ENCODE assay signal across 8 mouse cellular contexts in genomic region chr2:125723408-125724085, GRCm38 (mm10). TPM values are rescaled to one million over a fixed set of nuclear protein-coding genes. Genes with fewer than 3 reads are reported as not detected.
DNase-seq lines count a peak whose midpoint lies in the region; ATAC-seq and TF ChIP-seq lines count a peak whose summit lies in the region.

No protein-coding gene starts in this region.

- no peak for DNase-seq in CH12.LX (ENCODE audit: extremely low read depth)
- peak; percentile 74 for DNase-seq in adrenal gland, postnatal 10 days
- DNase-seq in kidney, postnatal 10 days: peak; percentile 79
- DNase-seq in lung, postnatal 0 days (ENCODE audit: low spot score): peak; percentile 58
- DNase-seq in retina, embryonic 14.5 days (ENCODE audit: low spot score): peak; percentile 74
- no peak for DNase-seq in c-Kit-positive CD71-positive TER-119-positive erythroid progenitor cells, embryonic 14.5 days (ENCODE audit: low spot score)

- H3K27ac ChIP-seq in CH12.LX (ENCODE audit: insufficient read depth, low read depth): no peak overlapping the region
- no peak overlapping the region for H3K27ac ChIP-seq in embryonic facial prominence, embryonic 12.5 days
- H3K27ac ChIP-seq in heart, embryonic 16.5 days (ENCODE audit: low read length): no peak overlapping the region
- H3K27ac ChIP-seq in lung, postnatal 0 days (ENCODE audit: low read length): no peak overlapping the region

- ATAC-seq in embryonic facial prominence, embryonic 12.5 days (ENCODE audit: insufficient number of reproducible peaks, insufficient read depth, low FRiP score, low TSS enrichment): peak; percentile 58
- peak; percentile 73 for ATAC-seq in heart, embryonic 16.5 days (replicated peaks; ENCODE audit: extremely low read depth, insufficient read depth, low FRiP score)
- peak; percentile 75 for ATAC-seq in lung, postnatal 0 days

- peak in 1 of 2 experiments; percentile 45; a peak in 2 of 4 replicates for TF ChIP-seq CTCF in CH12.LX (conservative IDR thresholded peaks at IDR 0.05 in 1 of 2, IDR thresholded peaks at IDR 0.05 in 1 of 2; ENCODE audit: low read depth in 2 of 2, low read length in 2 of 2)
- TF ChIP-seq CTCF in lung, postnatal 0 days (IDR thresholded peaks at IDR 0.05): peak; percentile 54

- H3K9me3 ChIP-seq in CH12.LX (replicated peaks; ENCODE audit: low read length): no peaks in the 10 kb centered on the region
- H3K9me3 ChIP-seq in embryonic facial prominence, embryonic 12.5 days: no peaks in the 10 kb centered on the region
- H3K9me3 ChIP-seq in heart, embryonic 16.5 days (replicated peaks; ENCODE audit: control insufficient read depth, low read length): no peaks in the 10 kb centered on the region
- H3K9me3 ChIP-seq in lung, postnatal 0 days (ENCODE audit: low read length): no peaks in the 10 kb centered on the region

- H3K27me3 ChIP-seq in CH12.LX (replicated peaks): peaks cover 4% of the 10 kb centered on the region
- peaks cover 39% of the 10 kb centered on the region for H3K27me3 ChIP-seq in embryonic facial prominence, embryonic 12.5 days
- H3K27me3 ChIP-seq in heart, embryonic 16.5 days (ENCODE audit: control insufficient read depth, insufficient read depth, low read length): peaks cover 15% of the 10 kb centered on the region
- peaks cover 16% of the 10 kb centered on the region for H3K27me3 ChIP-seq in lung, postnatal 0 days (replicated peaks; ENCODE audit: insufficient read depth, low read length)

- no peaks in the 10 kb centered on the region for H3K36me3 ChIP-seq in CH12.LX (replicated peaks in 1 of 2; ENCODE audit: control insufficient read depth in 1 of 2, insufficient read depth in 1 of 2, low read length in 1 of 2)
- no peaks in the 10 kb centered on the region for H3K36me3 ChIP-seq in embryonic facial prominence, embryonic 12.5 days
- no peaks in the 10 kb centered on the region for H3K36me3 ChIP-seq in heart, embryonic 16.5 days (ENCODE audit: control insufficient read depth, insufficient read depth)
- no peaks in the 10 kb centered on the region for H3K36me3 ChIP-seq in lung, postnatal 0 days (ENCODE audit: insufficient read depth, low read length)

- peak overlapping the region; percentile 100 for H3K4me2 ChIP-seq in CH12.LX (ENCODE audit: insufficient read depth, low read depth, poor library complexity, severe bottlenecking)
- H3K4me2 ChIP-seq in embryonic facial prominence, embryonic 12.5 days (replicated peaks): peak overlapping the region; percentile 99
- peak overlapping the region; percentile 99 for H3K4me2 ChIP-seq in heart, embryonic 16.5 days (ENCODE audit: low read depth, low read length)
- H3K4me2 ChIP-seq in lung, postnatal 0 days (replicated peaks; ENCODE audit: low read depth, low read length): peak overlapping the region; percentile 96

- no peak for TF ChIP-seq POLR2A in CH12.LX (IDR thresholded peaks at IDR 0.05; ENCODE audit: low read depth, low read length)

- dilution Hi-C loops in CH12.LX (cut with MboI; ENCODE audit: extremely low pct_ligation_motif_present, extremely low pct_unique_long_range_greater_than_20kb, low sequenced_read_pairs): no loop called here

- no peak; the same call in none of the 2 replicates for TF ChIP-seq RAD21 in CH12.LX (IDR thresholded peaks at IDR 0.05; ENCODE audit: low read depth, low read length)

- in situ Hi-C loops in CH12.LX (cut with MboI; ENCODE audit: low pct_ligation_motif_present, low pct_unique_long_range_greater_than_20kb, low sequenced_read_pairs): no loop called here

- H3K4me1 ChIP-seq in CH12.LX (ENCODE audit: control insufficient read depth in 1 of 2, insufficient read depth in 2 of 2): peaks cover 2 to 23% of the 10 kb centered on the region in 2 experiments; a peak in 3 of 4 replicates
- peaks cover 13% of the 10 kb centered on the region for H3K4me1 ChIP-seq in embryonic facial prominence, embryonic 12.5 days
- peaks cover 10% of the 10 kb centered on the region for H3K4me1 ChIP-seq in heart, embryonic 16.5 days (ENCODE audit: control insufficient read depth, insufficient read depth, low read length)
- peaks cover 18% of the 10 kb centered on the region; the same call in 1 of the 2 replicates for H3K4me1 ChIP-seq in lung, postnatal 0 days (ENCODE audit: insufficient read depth, low read depth, low read length)

- H3K79me2 ChIP-seq in CH12.LX (replicated peaks; ENCODE audit: control insufficient read depth, extremely low read depth, insufficient read depth, poor library complexity, severe bottlenecking): no peaks in the 10 kb centered on the region

- WGBS in embryonic facial prominence, embryonic 12.5 days: under 1% methylated on average over 34 of the region's 34 CpGs
- WGBS in heart, embryonic 16.5 days: under 1% methylated on average over 34 of the region's 34 CpGs
- 3% methylated on average over 34 of the region's 34 CpGs for WGBS in lung, postnatal 0 days

- peak overlapping the region; percentile 67 for H3K9ac ChIP-seq in CH12.LX (ENCODE audit: insufficient read depth, low read depth)
- H3K9ac ChIP-seq in embryonic facial prominence, embryonic 12.5 days: peak overlapping the region; percentile 57
- peak overlapping the region; percentile 64 for H3K9ac ChIP-seq in heart, embryonic 16.5 days (ENCODE audit: low read length)
- H3K9ac ChIP-seq in lung, postnatal 0 days (replicated peaks; ENCODE audit: low read depth): peak overlapping the region; percentile 16

- H3K4me3 ChIP-seq in CH12.LX (replicated peaks in 1 of 3; ENCODE audit: low read depth in 2 of 3, low read length in 2 of 3, poor library complexity in 1 of 3): peak overlapping the region; percentile 3 to 55 (median 30)
- H3K4me3 ChIP-seq in embryonic facial prominence, embryonic 12.5 days: peak overlapping the region; percentile 52
- peak overlapping the region; percentile 63 for H3K4me3 ChIP-seq in heart, embryonic 16.5 days (ENCODE audit: low read length)
- peak overlapping the region; percentile 41 for H3K4me3 ChIP-seq in lung, postnatal 0 days (ENCODE audit: low read depth, low read length)

- no peak for TF ChIP-seq EP300 in CH12.LX (IDR thresholded peaks at IDR 0.05; ENCODE audit: low read length)
- no peak for TF ChIP-seq EP300 in lung, postnatal 0 days (IDR thresholded peaks at IDR 0.05)

TF ChIP-seq in CH12.LX, 34 proteins besides CTCF, POLR2A, EP300 and RAD21:
- TF ChIP-seq ELF1 (IDR thresholded peaks at IDR 0.05; ENCODE audit: low read depth, low read length) (no peak), ZNF384 (IDR thresholded peaks at IDR 0.05; ENCODE audit: low read depth, low read length) (no peak), SIN3A (IDR thresholded peaks at IDR 0.05; ENCODE audit: low read length) (no peak), USF2 (conservative IDR thresholded peaks at IDR 0.05; ENCODE audit: low read depth, low read length) (no peak), ZMIZ1 (IDR thresholded peaks at IDR 0.05; ENCODE audit: low read depth, low read length) (no peak), MXI1 (IDR thresholded peaks at IDR 0.05; ENCODE audit: low read depth, low read length) (0 out of 2 replicates have a peak, but pooled peaks have one; percentile 8), JUN (IDR thresholded peaks at IDR 0.05; ENCODE audit: insufficient read depth, low read depth, low read length) (no peak), HCFC1 (IDR thresholded peaks at IDR 0.05; ENCODE audit: low read depth, low read length) (no peak), CHD2 (IDR thresholded peaks at IDR 0.05; ENCODE audit: low read length) (no peak), MEF2A (IDR thresholded peaks at IDR 0.05; ENCODE audit: borderline replicate concordance, low read depth, low read length) (no peak), UBTF (IDR thresholded peaks at IDR 0.05; ENCODE audit: low read depth, low read length) (no peak), NRF1 (IDR thresholded peaks at IDR 0.05; ENCODE audit: low read depth, low read length) (no peak), IRF4 (IDR thresholded peaks at IDR 0.05; ENCODE audit: low read depth, low read length) (no peak), MAZ (IDR thresholded peaks at IDR 0.05; ENCODE audit: low read depth, low read length) (no peak), RCOR1 (conservative IDR thresholded peaks at IDR 0.05; ENCODE audit: low read depth, low read length) (no peak), SMC3 (IDR thresholded peaks at IDR 0.05; ENCODE audit: low read depth, low read length) (peak; percentile 25), BHLHE40 (IDR thresholded peaks at IDR 0.05; ENCODE audit: low read depth, low read length) (no peak)

RNA-seq across cellular contexts. Expression of gene Shc4, which starts 0.4 kb away (rescaled TPM):
- total RNA-seq in CH12.LX (2012; rRNA removed) (0.97 and 1.1 TPM in 2 replicates), CH12.LX (2014; rRNA removed) (0.21 and 0.23 TPM in 2 replicates)
- polyA plus RNA-seq in CH12.LX (2012; ENCODE audit: insufficient read length, low read depth): 0.10 and 0.37 TPM in 2 replicates
- 1 to 10 TPM; 2.6 to 3.2 TPM for total RNA-seq in adrenal gland, postnatal 10 days (2021)
- polyA plus RNA-seq in embryonic facial prominence, embryonic 12.5 days (2016; fragmentation: Nextera tagmentation; extraction: Ambion mirVana): 2.5 and 2.7 TPM in 2 replicates
- 1.3 and 1.7 TPM in 2 replicates for polyA plus RNA-seq in heart, embryonic 16.5 days (2015; fragmentation: Nextera tagmentation; extraction: Ambion mirVana)
- polyA plus RNA-seq in lung, postnatal 0 days (2015; fragmentation: Nextera tagmentation; extraction: Ambion mirVana): 0.72 and 0.74 TPM in 2 replicates

RNA-seq across cellular contexts. Expression of gene Eid1, which starts 50.7 kb away (rescaled TPM):
- total RNA-seq in CH12.LX (2012; rRNA removed) (15.4 and 17.0 TPM in 2 replicates), CH12.LX (2014; rRNA removed) (39.8 and 43.2 TPM in 2 replicates)
- 20.4 and 22.7 TPM in 2 replicates for polyA plus RNA-seq in CH12.LX (2012; ENCODE audit: insufficient read length, low read depth)
- 100 to 1,000 TPM; 111 to 122 TPM for total RNA-seq in adrenal gland, postnatal 10 days (2021)
- polyA plus RNA-seq in embryonic facial prominence, embryonic 12.5 days (2016; fragmentation: Nextera tagmentation; extraction: Ambion mirVana): 345 and 361 TPM in 2 replicates
- polyA plus RNA-seq in heart, embryonic 16.5 days (2015; fragmentation: Nextera tagmentation; extraction: Ambion mirVana): 112 and 128 TPM in 2 replicates
- 91.4 and 104 TPM in 2 replicates for polyA plus RNA-seq in lung, postnatal 0 days (2015; fragmentation: Nextera tagmentation; extraction: Ambion mirVana)

RNA-seq across cellular contexts. Expression of gene Secisbp2l, which starts 59.1 kb away (rescaled TPM):
- 8.3 and 8.9 TPM in 2 replicates for total RNA-seq in CH12.LX (2012; rRNA removed)
- total RNA-seq in CH12.LX (2014; rRNA removed): 8.2 and 8.7 TPM in 2 replicates
- polyA plus RNA-seq in CH12.LX (2012; ENCODE audit: insufficient read length, low read depth): 11.1 and 15.1 TPM in 2 replicates
- 10 to 100 TPM; 45.6 to 52.6 TPM for total RNA-seq in adrenal gland, postnatal 10 days (2021)
- polyA plus RNA-seq in embryonic facial prominence, embryonic 12.5 days (2016; fragmentation: Nextera tagmentation; extraction: Ambion mirVana): 21.8 and 22.8 TPM in 2 replicates
- 13.1 and 14.0 TPM in 2 replicates for polyA plus RNA-seq in heart, embryonic 16.5 days (2015; fragmentation: Nextera tagmentation; extraction: Ambion mirVana)
- 43.3 and 45.3 TPM in 2 replicates for polyA plus RNA-seq in lung, postnatal 0 days (2015; fragmentation: Nextera tagmentation; extraction: Ambion mirVana)

Comparison
In these comparisons a context has a peak if more than half of its experiments do, and no peak if none do; other contexts are left out.
1. DNase-seq: peak in adrenal gland, postnatal 10 days (single experiment), kidney, postnatal 10 days (single experiment), lung, postnatal 0 days (single experiment) and retina, embryonic 14.5 days (single experiment); none in CH12.LX (single experiment) and c-Kit-positive CD71-positive TER-119-positive erythroid progenitor cells, embryonic 14.5 days (single experiment).
2. H3K9ac ChIP-seq: peak in every context shown above with its lines; median percentile 67 in CH12.LX; 64 in heart, embryonic 16.5 days; 57 in embryonic facial prominence, embryonic 12.5 days; 16 in lung, postnatal 0 days.
3. Peak in every context shown above with its lines, with median percentiles within 50 percentile points of each other: H3K4me2 ChIP-seq, H3K4me3 ChIP-seq and ATAC-seq.